Mouse (Mus musculus): ENCODE results near the gene Cfap54.

- no peak for TF ChIP-seq CTCF (IDR thresholded peaks at IDR 0.05; ENCODE audit: insufficient read depth, low read depth, low read length)
- no peak for TF ChIP-seq POLR2A (IDR thresholded peaks at IDR 0.05; ENCODE audit: insufficient read depth, low read depth, low read length)
Measured at GRCm38 (mm10) chr10:93077935-93078479, 3.4 kb downstream of the Cfap54 start.
